Mouse (Mus musculus): ENCODE measurements around the gene Sel1l3. TPM values are rescaled to one million over a fixed set of nuclear protein-coding genes. Genes with fewer than 3 reads are reported as not detected.

Gene Sel1l3
- polyA plus RNA-seq, 1 experiment from 2014 or later = 2.0 TPM

DNA sequence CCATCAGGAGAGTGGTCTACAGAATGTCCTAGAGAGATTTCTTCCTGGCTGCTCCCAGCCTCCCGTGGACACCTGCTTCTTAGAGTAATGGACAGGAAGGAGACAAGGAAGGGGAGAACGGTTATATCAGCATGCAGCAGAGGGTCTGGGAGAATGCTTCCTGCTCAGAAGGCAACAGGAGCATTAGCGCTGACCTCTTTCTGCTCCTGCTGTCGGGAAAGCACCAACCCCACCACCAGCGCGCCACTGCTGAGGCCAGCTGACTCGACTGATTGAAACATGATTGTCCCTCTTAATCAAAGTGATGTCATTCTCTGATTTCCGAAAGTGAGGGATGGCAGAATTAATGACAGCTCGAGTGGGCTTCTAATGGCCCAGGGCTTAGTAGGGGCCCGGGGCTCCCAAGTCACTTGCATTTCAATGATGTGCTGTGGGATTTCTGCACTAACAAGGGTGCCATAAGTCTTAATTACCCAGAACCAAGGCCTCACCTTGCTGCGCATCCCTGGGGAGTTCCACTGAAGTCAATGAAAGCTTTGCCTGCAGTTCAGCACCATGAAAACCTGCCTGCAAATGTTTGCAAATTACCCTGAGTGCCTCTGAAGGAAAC lies 26.2 kb upstream of the Sel1l3 start:
- H3K4me2 ChIP-seq (replicated peaks; ENCODE audit: low read depth, low read length) = no peak overlapping the region
- H3K4me1 ChIP-seq (ENCODE audit: insufficient read depth, low read depth, low read length) = no peaks in the 10 kb centered on the region
- TF ChIP-seq CTCF (IDR thresholded peaks at IDR 0.05) = no peak
- no peak for TF ChIP-seq EP300 (IDR thresholded peaks at IDR 0.05)
- H3K9me3 ChIP-seq (ENCODE audit: low read length) = no peaks in the 10 kb centered on the region
- DNase-seq (ENCODE audit: low spot score) (no peak), ATAC-seq (no peak)
- H3K4me3 ChIP-seq (ENCODE audit: low read depth, low read length) = no peak overlapping the region
- H3K36me3 ChIP-seq (ENCODE audit: insufficient read depth, low read length) = no peaks in the 10 kb centered on the region
- no peak overlapping the region for H3K27ac ChIP-seq (ENCODE audit: low read length)
- WGBS = 47% methylated on average over 11 of the region's 11 CpGs
- H3K27me3 ChIP-seq (replicated peaks; ENCODE audit: insufficient read depth, low read length) = no peaks in the 10 kb centered on the region
- no peak overlapping the region for H3K9ac ChIP-seq (replicated peaks; ENCODE audit: low read depth)

DNA sequence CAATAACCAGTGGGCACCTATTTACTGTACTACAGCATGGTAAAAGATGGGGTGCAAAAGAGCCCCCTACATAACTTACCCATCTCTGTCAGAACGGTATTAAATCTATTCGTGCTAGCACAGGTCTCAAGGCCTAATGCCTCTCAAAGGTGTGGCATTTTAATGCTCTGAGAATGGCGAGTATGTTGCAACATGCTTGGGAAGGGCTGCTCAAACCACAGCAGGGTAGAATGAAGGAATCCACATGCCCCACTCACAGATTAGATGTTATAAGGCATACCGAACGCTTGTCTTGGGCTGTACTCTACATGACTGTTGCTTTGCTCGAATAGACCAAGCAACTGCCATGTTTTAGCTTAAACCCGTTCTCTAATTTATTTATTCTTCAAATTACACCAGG lies 25.5 kb upstream of the Sel1l3 start:
- Histone ChIP-seq H3K27ac (ENCODE audit: low read length) (no peak overlapping the region), H3K4me1 (ENCODE audit: insufficient read depth, low read depth, low read length) (no peaks in the 10 kb centered on the region), H3K36me3 (ENCODE audit: insufficient read depth, low read length) (no peaks in the 10 kb centered on the region), H3K27me3 (replicated peaks; ENCODE audit: insufficient read depth, low read length) (no peaks in the 10 kb centered on the region), H3K4me3 (ENCODE audit: low read depth, low read length) (no peak overlapping the region), H3K9me3 (ENCODE audit: low read length) (no peaks in the 10 kb centered on the region), H3K4me2 (replicated peaks; ENCODE audit: low read depth, low read length) (no peak overlapping the region), H3K9ac (replicated peaks; ENCODE audit: low read depth) (no peak overlapping the region)
- peak; percentile 60 for DNase-seq (ENCODE audit: low spot score)
- WGBS = 67% methylated on average over 7 of the region's 7 CpGs
- TF ChIP-seq EP300 (IDR thresholded peaks at IDR 0.05) = no peak
- TF ChIP-seq CTCF (IDR thresholded peaks at IDR 0.05) = no peak
- peak; percentile 35 for ATAC-seq

- no peaks in the 10 kb centered on the region for H3K36me3 ChIP-seq (ENCODE audit: insufficient read depth, low read length)
- ATAC-seq (no peak), DNase-seq (ENCODE audit: low spot score) (no peak)
- H3K27ac ChIP-seq (ENCODE audit: low read length) = no peak overlapping the region
- H3K4me1 ChIP-seq (ENCODE audit: insufficient read depth, low read depth, low read length) = no peaks in the 10 kb centered on the region
- WGBS = 87% methylated on average over 7 of the region's 7 CpGs
- H3K4me3 ChIP-seq (ENCODE audit: low read depth, low read length) = no peak overlapping the region
- no peak overlapping the region for H3K9ac ChIP-seq (replicated peaks; ENCODE audit: low read depth)
- no peaks in the 10 kb centered on the region for H3K9me3 ChIP-seq (ENCODE audit: low read length)
- H3K27me3 ChIP-seq (replicated peaks; ENCODE audit: insufficient read depth, low read length) = no peaks in the 10 kb centered on the region
- TF ChIP-seq CTCF (IDR thresholded peaks at IDR 0.05) (no peak), EP300 (IDR thresholded peaks at IDR 0.05) (no peak)
- H3K4me2 ChIP-seq (replicated peaks; ENCODE audit: low read depth, low read length) = no peak overlapping the region
Observed at GRCm38 (mm10) chr5:53238761-53239160, 25.0 kb upstream of the Sel1l3 start.

DNA sequence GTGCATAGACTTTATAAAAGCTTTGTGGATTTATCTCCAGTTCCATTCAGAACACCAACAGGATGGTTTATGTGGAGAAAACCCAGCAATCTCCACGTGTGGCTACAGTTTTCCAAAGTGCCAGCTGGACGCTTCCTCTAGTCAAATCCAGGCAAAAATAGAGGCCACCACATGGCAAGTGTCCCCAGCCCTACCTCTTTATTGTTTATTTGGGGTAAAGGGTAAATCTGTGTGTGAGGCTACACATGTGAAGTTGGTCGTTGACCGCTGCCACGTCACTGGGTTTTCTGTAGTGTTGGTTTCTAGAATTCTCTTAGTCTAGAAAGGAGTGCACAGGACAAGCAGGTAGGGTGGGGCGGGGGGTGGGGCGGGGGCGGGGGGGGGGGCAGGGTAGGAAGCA lies 23.0 kb upstream of the Sel1l3 start:
- ATAC-seq = no peak
- H3K36me3 ChIP-seq (ENCODE audit: insufficient read depth, low read length) = no peaks in the 10 kb centered on the region
- TF ChIP-seq CTCF (IDR thresholded peaks at IDR 0.05) (no peak), EP300 (IDR thresholded peaks at IDR 0.05) (no peak)
- no peaks in the 10 kb centered on the region for H3K4me1 ChIP-seq (ENCODE audit: insufficient read depth, low read depth, low read length)
- no peak overlapping the region for H3K4me2 ChIP-seq (replicated peaks; ENCODE audit: low read depth, low read length)
- no peak overlapping the region for H3K4me3 ChIP-seq (ENCODE audit: low read depth, low read length)
- H3K9me3 ChIP-seq (ENCODE audit: low read length) = no peaks in the 10 kb centered on the region
- no peak overlapping the region for H3K27ac ChIP-seq (ENCODE audit: low read length)
- no peaks in the 10 kb centered on the region for H3K27me3 ChIP-seq (replicated peaks; ENCODE audit: insufficient read depth, low read length)
- DNase-seq (ENCODE audit: low spot score) = no peak
- no peak overlapping the region for H3K9ac ChIP-seq (replicated peaks; ENCODE audit: low read depth)
- 72% methylated on average over 7 of the region's 8 CpGs for WGBS

DNA sequence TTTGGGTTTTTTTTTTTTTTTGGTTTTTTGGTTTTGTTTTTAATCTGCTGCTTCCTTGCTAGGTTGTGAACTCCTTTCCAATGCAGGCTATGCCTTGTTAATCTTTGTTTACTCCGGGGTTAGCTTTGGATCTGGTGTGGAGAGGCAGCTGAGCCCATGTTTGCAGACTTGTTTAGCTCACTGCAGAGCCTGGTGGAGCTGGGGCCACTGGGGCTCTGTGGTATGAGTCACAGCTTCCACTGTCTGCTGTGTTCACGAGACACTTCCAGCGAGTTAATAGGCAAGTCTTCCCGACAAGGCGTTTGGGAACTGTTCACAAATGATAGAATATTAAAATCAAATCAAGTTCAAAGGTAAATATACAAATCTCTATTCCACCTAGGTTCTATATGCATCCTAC lies 22.4 kb upstream of the Sel1l3 start:
- H3K4me1 ChIP-seq (ENCODE audit: insufficient read depth, low read depth, low read length) = no peaks in the 10 kb centered on the region
- H3K9me3 ChIP-seq (ENCODE audit: low read length) = no peaks in the 10 kb centered on the region
- DNase-seq (ENCODE audit: low spot score) (peak; percentile 43), ATAC-seq (peak; percentile 41; the same call in 1 of the 2 replicates)
- 3% methylated on average over 5 of the region's 5 CpGs for WGBS
- H3K9ac ChIP-seq (replicated peaks; ENCODE audit: low read depth) = no peak overlapping the region
- no peak overlapping the region for H3K4me2 ChIP-seq (replicated peaks; ENCODE audit: low read depth, low read length)
- no peaks in the 10 kb centered on the region; the same call in 1 of the 2 replicates for H3K27me3 ChIP-seq (replicated peaks; ENCODE audit: insufficient read depth, low read length)
- H3K36me3 ChIP-seq (ENCODE audit: insufficient read depth, low read length) = no peaks in the 10 kb centered on the region
- H3K4me3 ChIP-seq (ENCODE audit: low read depth, low read length) = no peak overlapping the region
- TF ChIP-seq EP300 (IDR thresholded peaks at IDR 0.05) (no peak), CTCF (IDR thresholded peaks at IDR 0.05) (no peak)
- no peak overlapping the region for H3K27ac ChIP-seq (ENCODE audit: low read length)

DNA sequence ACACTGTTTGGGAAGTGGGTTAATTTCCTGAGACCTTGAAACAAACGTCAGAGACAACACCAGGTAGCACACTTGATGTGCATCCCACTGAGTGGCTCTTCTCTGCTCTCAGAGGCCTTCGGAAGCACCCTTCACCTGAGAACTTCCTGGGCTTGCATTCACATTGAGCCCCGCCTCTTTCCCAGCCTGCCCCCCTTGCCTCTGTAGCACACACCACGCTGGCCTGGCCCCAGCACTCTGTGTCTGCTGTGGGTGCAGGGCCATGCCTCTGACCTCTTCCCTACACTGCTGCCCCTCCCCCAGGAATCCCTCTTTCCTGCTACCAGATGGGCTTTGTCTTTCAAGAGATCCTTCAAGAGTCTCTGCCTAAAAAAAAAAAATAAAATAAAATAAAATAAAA lies 21.8 kb upstream of the Sel1l3 start:
- peak; percentile 73 for DNase-seq (ENCODE audit: low spot score)
- no peaks in the 10 kb centered on the region for H3K36me3 ChIP-seq (ENCODE audit: insufficient read depth, low read length)

More for the DNA sequence above, 21.8 kb upstream of the Sel1l3 start:
- Histone ChIP-seq H3K4me3 (ENCODE audit: low read depth, low read length) (no peak overlapping the region), H3K9me3 (ENCODE audit: low read length) (no peaks in the 10 kb centered on the region), H3K9ac (replicated peaks; ENCODE audit: low read depth) (no peak overlapping the region), H3K27me3 (replicated peaks; ENCODE audit: insufficient read depth, low read length) (no peaks in the 10 kb centered on the region; the same call in 1 of the 2 replicates), H3K4me2 (replicated peaks; ENCODE audit: low read depth, low read length) (no peak overlapping the region), H3K4me1 (ENCODE audit: insufficient read depth, low read depth, low read length) (no peaks in the 10 kb centered on the region), H3K27ac (ENCODE audit: low read length) (no peak overlapping the region)
- ATAC-seq = peak; percentile 89
- no peak for TF ChIP-seq CTCF (IDR thresholded peaks at IDR 0.05)
- TF ChIP-seq EP300 (IDR thresholded peaks at IDR 0.05) = no peak
- WGBS = 11% methylated on average over 4 of the region's 4 CpGs

Measured in lung, postnatal 0 days (tissue).